ENCODE assay signal across 32 mouse cellular contexts in the genomic region with DNA sequence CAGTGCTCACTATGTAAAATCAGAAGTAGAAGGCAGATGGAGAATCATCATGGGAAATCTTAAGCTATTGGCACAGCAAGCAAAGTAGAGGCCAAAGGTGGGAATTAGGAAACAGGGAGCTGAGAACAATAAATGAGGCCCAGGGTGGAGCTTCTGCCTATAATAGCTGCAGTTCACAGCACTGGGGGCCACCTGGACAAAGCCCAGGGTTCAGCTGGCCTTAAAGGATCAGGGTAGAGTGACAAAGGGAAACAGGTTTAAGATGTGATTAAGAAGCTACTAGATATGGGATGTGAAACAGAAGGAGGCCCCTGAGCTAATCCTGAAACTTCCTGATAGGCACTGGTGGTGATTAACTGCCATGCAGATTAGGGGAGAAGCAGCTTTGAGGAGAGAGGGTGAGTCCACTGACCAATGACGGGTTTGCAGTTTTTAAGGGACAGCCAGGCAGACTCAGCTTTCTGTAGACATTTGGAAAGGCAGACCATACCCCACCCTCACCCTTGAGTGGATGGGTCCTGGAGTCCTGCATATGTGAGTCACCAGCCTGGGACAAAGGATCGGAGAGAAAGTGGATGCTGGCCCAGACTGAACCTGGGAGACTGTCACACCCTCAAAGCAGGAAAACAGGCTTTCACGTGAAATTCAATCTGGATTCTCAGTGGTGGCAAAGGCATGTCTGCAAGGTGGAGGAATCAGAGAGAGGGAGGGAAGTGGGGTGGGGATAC. TPM values are rescaled to one million over a fixed set of nuclear protein-coding genes. Genes with fewer than 3 reads are reported as not detected.
DNase-seq lines count a peak whose midpoint lies in the region; ATAC-seq and TF ChIP-seq lines count a peak whose summit lies in the region.
"Had no signal": no experiment of that assay in that cellular context is flagged by ENCODE, and none has a peak within 500 bp of the region (broad histone marks: within the 10 kb centered on the region; RNA-seq: fewer than 3 reads in every experiment).

No protein-coding gene starts in this region.

- H3K9ac ChIP-seq in liver, embryonic 14.5 days (replicated peaks), result no peak overlapping the region
- H3K9ac ChIP-seq in liver, postnatal 0 days (replicated peaks), result no peak overlapping the region
- H3K9ac ChIP-seq in stomach, postnatal 0 days (ENCODE audit: low read length), result no peak overlapping the region
- H3K9ac ChIP-seq in midbrain, embryonic 15.5 days, result no peak overlapping the region
- H3K9ac ChIP-seq: forebrain, embryonic 12.5 days; heart, embryonic 13.5 days; hindbrain, embryonic 15.5 days; limb, embryonic 15.5 days; liver, embryonic 13.5 days; lung, embryonic 14.5 days; midbrain, embryonic 12.5 days; neural tube, embryonic 13.5 days had no signal

- no peak overlapping the region for H3K4me3 ChIP-seq in liver, embryonic 14.5 days (ENCODE audit: insufficient read depth in 1 of 2, low read depth in 2 of 2, low read length in 2 of 2)
- no peak overlapping the region for H3K4me3 ChIP-seq in liver, postnatal 0 days (ENCODE audit: low read depth, low read length)
- H3K4me3 ChIP-seq in stomach, postnatal 0 days (ENCODE audit: low read depth, low read length), result no peak overlapping the region
- H3K4me3 ChIP-seq in midbrain, embryonic 15.5 days, result no peak overlapping the region
- H3K4me3 ChIP-seq in forebrain, embryonic 10.5 days, result no peak overlapping the region
- H3K4me3 ChIP-seq: erythroblast, embryonic 14.5 days; forebrain, embryonic 12.5 days; heart, embryonic 13.5 days; hindbrain, embryonic 10.5 days; hindbrain, embryonic 15.5 days; limb, embryonic 10.5 days; limb, embryonic 15.5 days; liver, embryonic 13.5 days; midbrain, embryonic 12.5 days; neural tube, embryonic 13.5 days had no signal

- no peaks in the 10 kb centered on the region for H3K36me3 ChIP-seq in liver, embryonic 14.5 days (replicated peaks; ENCODE audit: control insufficient read depth, insufficient read depth, low read depth)
- no peaks in the 10 kb centered on the region for H3K36me3 ChIP-seq in liver, postnatal 0 days (replicated peaks; ENCODE audit: insufficient read depth, low read length)
- H3K36me3 ChIP-seq in stomach, postnatal 0 days (ENCODE audit: control insufficient read depth, insufficient read depth, low read length), result no peaks in the 10 kb centered on the region
- no peaks in the 10 kb centered on the region for H3K36me3 ChIP-seq in midbrain, embryonic 15.5 days (replicated peaks)
- H3K36me3 ChIP-seq in forebrain, embryonic 10.5 days (replicated peaks), result no peaks in the 10 kb centered on the region
- H3K36me3 ChIP-seq: forebrain, embryonic 12.5 days; heart, embryonic 13.5 days; hindbrain, embryonic 10.5 days; hindbrain, embryonic 15.5 days; limb, embryonic 10.5 days; limb, embryonic 15.5 days; liver, embryonic 13.5 days; midbrain, embryonic 12.5 days; neural tube, embryonic 13.5 days had no signal

- no peak for TF ChIP-seq CTCF in liver, embryonic 14.5 days (IDR thresholded peaks at IDR 0.05; ENCODE audit: low read depth)
- TF ChIP-seq CTCF in liver, postnatal 0 days (IDR thresholded peaks at IDR 0.05; ENCODE audit: low read depth), result no peak
- no peak for TF ChIP-seq CTCF in stomach, postnatal 0 days (IDR thresholded peaks at IDR 0.05; ENCODE audit: low read depth)

- ATAC-seq in liver, embryonic 14.5 days (ENCODE audit: insufficient read depth), result no peak
- ATAC-seq in liver, postnatal 0 days, result no peak
- ATAC-seq in granulocyte monocyte progenitor cell, adult 5-6 weeks (replicated peaks; ENCODE audit: poor library complexity, severe bottlenecking), result peak; percentile 62
- peak; percentile 48 for ATAC-seq in megakaryocyte progenitor cell, adult 5-6 weeks (replicated peaks; ENCODE audit: poor library complexity)
- 0 out of 2 replicates have a peak, but pooled peaks have one; percentile 43 for ATAC-seq in stomach, postnatal 0 days (ENCODE audit: low FRiP score, low TSS enrichment)
- ATAC-seq in midbrain, embryonic 15.5 days (replicated peaks), result no peak
- ATAC-seq: inflammation-experienced regulatory T-cells, adult 6 months had no signal

- 54% methylated on average over 3 of the region's 3 CpGs for WGBS in liver, embryonic 14.5 days (ENCODE audit: insufficient replicate concordance)
- 70% methylated on average over 3 of the region's 3 CpGs for WGBS in liver, postnatal 0 days (ENCODE audit: insufficient replicate concordance)
- 44% methylated on average over 3 of the region's 3 CpGs for WGBS in stomach, postnatal 0 days
- 68% methylated on average over 3 of the region's 3 CpGs for WGBS in midbrain, embryonic 15.5 days
- 65% methylated on average over 3 of the region's 3 CpGs for WGBS in forebrain, embryonic 10.5 days

- no peaks in the 10 kb centered on the region; a peak in 1 of 4 replicates for H3K4me1 ChIP-seq in liver, embryonic 14.5 days (replicated peaks; ENCODE audit: control insufficient read depth in 2 of 2, insufficient read depth in 2 of 2, low read length in 1 of 2)
- H3K4me1 ChIP-seq in liver, postnatal 0 days (ENCODE audit: insufficient read depth), result no peaks in the 10 kb centered on the region
- no peaks in the 10 kb centered on the region for H3K4me1 ChIP-seq in stomach, postnatal 0 days (replicated peaks; ENCODE audit: control insufficient read depth, insufficient read depth)
- 0 out of 2 replicates have a peak, but pooled peaks cover 4% of the 10 kb centered on the region for H3K4me1 ChIP-seq in midbrain, embryonic 15.5 days
- peaks cover 11% of the 10 kb centered on the region; the same call in 1 of the 2 replicates for H3K4me1 ChIP-seq in forebrain, embryonic 10.5 days
- H3K4me1 ChIP-seq: forebrain, embryonic 12.5 days; hindbrain, embryonic 15.5 days; midbrain, embryonic 12.5 days; neural tube, embryonic 13.5 days had no signal

- DNase-seq in liver, embryonic 14.5 days (ENCODE audit: low read depth in 3 of 3, low spot score in 3 of 3), result no peak
- no peak for DNase-seq in liver, postnatal 0 days
- no peak for DNase-seq in stomach, postnatal 0 days (ENCODE audit: low spot score)
- no peak for DNase-seq in forebrain, embryonic 10.5 days (ENCODE audit: extremely low spot score, low spot score)
- no peak for DNase-seq in kidney, adult 11 months
- DNase-seq: adrenal gland, postnatal 25 days; cerebellum, adult 18-20 months; cerebellum, postnatal 14 days; gastrocnemius, postnatal 25 days; heart, adult 18-20 months; heart, postnatal 10 days; kidney, adult 9 months; kidney, postnatal 10 days; layer of hippocampus, postnatal 36 days; liver, embryonic 13.5 days; lung, embryonic 14.5 days; lung, postnatal 14 days; thymus, adult 18-20 months; thymus, postnatal 25 days had no signal

- 0 out of 2 replicates have a peak, but pooled peaks have one; percentile 6 for TF ChIP-seq EP300 in liver, embryonic 14.5 days (IDR thresholded peaks at IDR 0.05; ENCODE audit: low read depth)
- TF ChIP-seq EP300 in liver, postnatal 0 days (IDR thresholded peaks at IDR 0.05; ENCODE audit: low read depth), result no peak
- TF ChIP-seq EP300 in stomach, postnatal 0 days (optimal IDR thresholded peaks at IDR 0.05), result no peak

- no peak overlapping the region for H3K4me2 ChIP-seq in liver, embryonic 14.5 days (ENCODE audit: low read depth)
- H3K4me2 ChIP-seq in liver, postnatal 0 days (ENCODE audit: low read depth, low read length), result no peak overlapping the region
- no peak overlapping the region for H3K4me2 ChIP-seq in stomach, postnatal 0 days (replicated peaks; ENCODE audit: low read depth)
- H3K4me2 ChIP-seq in midbrain, embryonic 15.5 days, result no peak overlapping the region
- H3K4me2 ChIP-seq: forebrain, embryonic 12.5 days; heart, embryonic 13.5 days; hindbrain, embryonic 15.5 days; limb, embryonic 15.5 days; liver, embryonic 13.5 days; lung, embryonic 14.5 days; midbrain, embryonic 12.5 days; neural tube, embryonic 13.5 days had no signal

- H3K27me3 ChIP-seq in liver, embryonic 14.5 days (ENCODE audit: control insufficient read depth, insufficient read depth, low read length), result no peaks in the 10 kb centered on the region
- H3K27me3 ChIP-seq in liver, postnatal 0 days (ENCODE audit: insufficient read depth, low read length), result no peaks in the 10 kb centered on the region
- H3K27me3 ChIP-seq in stomach, postnatal 0 days (ENCODE audit: control insufficient read depth, insufficient read depth, low read length), result no peaks in the 10 kb centered on the region
- H3K27me3 ChIP-seq in midbrain, embryonic 15.5 days (replicated peaks), result no peaks in the 10 kb centered on the region
- no peaks in the 10 kb centered on the region for H3K27me3 ChIP-seq in forebrain, embryonic 10.5 days (ENCODE audit: poor library complexity, severe bottlenecking)
- H3K27me3 ChIP-seq: forebrain, embryonic 12.5 days; heart, embryonic 13.5 days; hindbrain, embryonic 15.5 days; limb, embryonic 15.5 days; liver, embryonic 13.5 days; midbrain, embryonic 12.5 days; neural tube, embryonic 13.5 days had no signal

- no peak overlapping the region for H3K27ac ChIP-seq in liver, embryonic 14.5 days
- H3K27ac ChIP-seq in liver, postnatal 0 days (ENCODE audit: low read depth), result no peak overlapping the region
- no peak overlapping the region for H3K27ac ChIP-seq in stomach, postnatal 0 days (replicated peaks)
- no peak overlapping the region for H3K27ac ChIP-seq in midbrain, embryonic 15.5 days
- H3K27ac ChIP-seq in forebrain, embryonic 10.5 days, result no peak overlapping the region
- H3K27ac ChIP-seq: forebrain, embryonic 12.5 days; heart, embryonic 13.5 days; hindbrain, embryonic 10.5 days; hindbrain, embryonic 15.5 days; limb, embryonic 10.5 days; limb, embryonic 15.5 days; liver, embryonic 13.5 days; midbrain, embryonic 12.5 days; neural tube, embryonic 13.5 days had no signal

- no peaks in the 10 kb centered on the region for H3K9me3 ChIP-seq in liver, embryonic 14.5 days (ENCODE audit: control insufficient read depth, low read length)
- H3K9me3 ChIP-seq in liver, postnatal 0 days (ENCODE audit: low read length), result 0 out of 2 replicates have a peak, but pooled peaks cover 8% of the 10 kb centered on the region
- H3K9me3 ChIP-seq in stomach, postnatal 0 days (ENCODE audit: control insufficient read depth, low read length), result no peaks in the 10 kb centered on the region
- H3K9me3 ChIP-seq in midbrain, embryonic 15.5 days, result no peaks in the 10 kb centered on the region
- no peaks in the 10 kb centered on the region for H3K9me3 ChIP-seq in forebrain, embryonic 10.5 days
- H3K9me3 ChIP-seq: forebrain, embryonic 12.5 days; heart, embryonic 13.5 days; hindbrain, embryonic 10.5 days; hindbrain, embryonic 15.5 days; limb, embryonic 10.5 days; limb, embryonic 15.5 days; liver, embryonic 13.5 days; neural tube, embryonic 13.5 days had no signal

RNA-seq across cellular contexts. Expression of gene Irf2bp2, which starts 47.9 kb away (rescaled TPM):
- polyA plus RNA-seq in liver, embryonic 14.5 days (2012; rRNA removed), result 10.9 and 11.5 TPM in 2 replicates
- 2.8 and 3.2 TPM in 2 replicates for polyA plus RNA-seq in liver, embryonic 14.5 days (2014; fragmentation: Nextera tagmentation; extraction: Ambion mirVana)
- 5.0 and 6.2 TPM in 2 replicates for polyA plus RNA-seq in liver, postnatal 0 days (2015; fragmentation: Nextera tagmentation; extraction: Ambion mirVana)
- 112 and 113 TPM in 2 replicates for total RNA-seq in granulocyte monocyte progenitor cell, adult 5-6 weeks (2014; fragmentation: Nextera tagmentation)
- 97.9 and 112 TPM in 2 replicates for total RNA-seq in granulocyte monocyte progenitor cell, adult 5-6 weeks (2017)
- total RNA-seq in megakaryocyte progenitor cell, adult 5-6 weeks (2015), result 109 and 114 TPM in 2 replicates
- 95.7 and 110 TPM in 2 replicates for total RNA-seq in megakaryocyte progenitor cell, adult 5-6 weeks (2017)
- 10.1 and 10.2 TPM in 2 replicates for polyA plus RNA-seq in stomach, postnatal 0 days (2015; fragmentation: Nextera tagmentation; extraction: Ambion mirVana)
- 9.7 and 10.0 TPM in 2 replicates for polyA plus RNA-seq in midbrain, embryonic 15.5 days (2015; fragmentation: Nextera tagmentation; extraction: Ambion mirVana)
- polyA plus RNA-seq in forebrain, embryonic 10.5 days (2016; fragmentation: Nextera tagmentation; extraction: Ambion mirVana), result 3.0 and 3.4 TPM in 2 replicates

Comparison
In these comparisons a context has a peak if more than half of its experiments do, and no peak if none do; other contexts are left out.
1. ATAC-seq: peak in granulocyte monocyte progenitor cell, adult 5-6 weeks (single experiment), megakaryocyte progenitor cell, adult 5-6 weeks (single experiment) and stomach, postnatal 0 days (single experiment); none in liver, embryonic 14.5 days (single experiment), liver, postnatal 0 days (single experiment) and midbrain, embryonic 15.5 days (single experiment).